8 mouse cellular contexts compared by ENCODE assay signal in genomic region chrX:42148788-42149556, GRCm38 (mm10). TPM values are rescaled to one million over a fixed set of nuclear protein-coding genes. Genes with fewer than 3 reads are reported as not detected.
DNase-seq lines count a peak whose midpoint lies in the region; ATAC-seq and TF ChIP-seq lines count a peak whose summit lies in the region.

Gene Stag2, plus strand, starts transcription at chrX:42149317.

- peak; percentile 72 for TF ChIP-seq CTCF in heart, adult 2 months (IDR thresholded peaks at IDR 0.05)
- TF ChIP-seq CTCF in midbrain, postnatal 0 days (IDR thresholded peaks at IDR 0.05) = peak; percentile 77

- intact Hi-C loops in heart, adult 2 months (cut with DNase I) = loop anchor here (1.0 to 5.0 kb wide), 2 partner anchors 37 to 116 kb away; no protein-coding TSS in a partner anchor

- no peaks in the 10 kb centered on the region for H3K9me3 ChIP-seq in embryonic facial prominence, embryonic 13.5 days
- no peaks in the 10 kb centered on the region for H3K9me3 ChIP-seq in limb, embryonic 15.5 days
- no peaks in the 10 kb centered on the region for H3K9me3 ChIP-seq in midbrain, postnatal 0 days (ENCODE audit: low read length)

- peak; percentile 86 for DNase-seq in 416B (ENCODE audit: low read depth)
- peak; percentile 72 to 79 for DNase-seq in adrenal gland, postnatal 4 days (ENCODE audit: low spot score in 2 of 2)
- peak; percentile 91 to 94 for DNase-seq in heart, adult 2 months
- DNase-seq in kidney, adult 8-10 months = peak; percentile 83 to 84
- DNase-seq in midbrain, postnatal 0 days (ENCODE audit: low spot score) = peak; percentile 89
- DNase-seq in spleen, postnatal 14 days (ENCODE audit: low spot score in 2 of 2) = peak; percentile 75 to 84

- TF ChIP-seq POLR2A in heart, adult 2 months (IDR thresholded peaks at IDR 0.05; ENCODE audit: insufficient read depth, low read depth, low read length) = peak; percentile 44; the same call in 1 of the 2 replicates

- H3K4me2 ChIP-seq in embryonic facial prominence, embryonic 13.5 days = peak within 1 kb of the TSS; percentile 56
- H3K4me2 ChIP-seq in limb, embryonic 15.5 days = peak within 1 kb of the TSS; percentile 44
- H3K4me2 ChIP-seq in midbrain, postnatal 0 days (ENCODE audit: low read depth, low read length, poor library complexity, severe bottlenecking) = peak within 1 kb of the TSS; percentile 44

- peak within 1 kb of the TSS; percentile 56 for H3K4me3 ChIP-seq in embryonic facial prominence, embryonic 13.5 days
- H3K4me3 ChIP-seq in heart, adult 2 months = peak within 1 kb of the TSS; percentile 63
- H3K4me3 ChIP-seq in limb, embryonic 15.5 days = peak within 1 kb of the TSS; percentile 56
- peak within 1 kb of the TSS; percentile 62 for H3K4me3 ChIP-seq in midbrain, postnatal 0 days (ENCODE audit: low read depth, low read length)

- 22% methylated on average over 76 of the region's 76 CpGs for WGBS in embryonic facial prominence, embryonic 13.5 days
- 11% methylated on average over 60 of the region's 76 CpGs for WGBS in heart, adult 2 months
- WGBS in limb, embryonic 15.5 days = 16% methylated on average over 74 of the region's 76 CpGs
- 25% methylated on average over 41 of the region's 76 CpGs for WGBS in midbrain, postnatal 0 days

- no peak for TF ChIP-seq EP300 in heart, adult 2 months (IDR thresholded peaks at IDR 0.05; ENCODE audit: insufficient read depth, low read depth, low read length)

- peaks cover 3% of the 10 kb centered on the region; the same call in 1 of the 2 replicates for H3K4me1 ChIP-seq in embryonic facial prominence, embryonic 13.5 days
- no peaks in the 10 kb centered on the region; the same call in 1 of the 2 replicates for H3K4me1 ChIP-seq in heart, adult 2 months (ENCODE audit: control insufficient read depth, insufficient read depth, low read length)
- H3K4me1 ChIP-seq in limb, embryonic 15.5 days = peaks cover 2% of the 10 kb centered on the region; the same call in 1 of the 2 replicates
- no peaks in the 10 kb centered on the region; the same call in 1 of the 2 replicates for H3K4me1 ChIP-seq in midbrain, postnatal 0 days (ENCODE audit: insufficient read depth, low read length)

- H3K27me3 ChIP-seq in embryonic facial prominence, embryonic 13.5 days = no peaks in the 10 kb centered on the region
- H3K27me3 ChIP-seq in heart, adult 2 months (ENCODE audit: control insufficient read depth, insufficient read depth, low read length) = no peaks in the 10 kb centered on the region
- H3K27me3 ChIP-seq in limb, embryonic 15.5 days = no peaks in the 10 kb centered on the region
- H3K27me3 ChIP-seq in midbrain, postnatal 0 days (ENCODE audit: insufficient read depth, low read length) = no peaks in the 10 kb centered on the region

- H3K9ac ChIP-seq in embryonic facial prominence, embryonic 13.5 days = peak within 1 kb of the TSS; percentile 95
- peak within 1 kb of the TSS; percentile 100 for H3K9ac ChIP-seq in heart, adult 2 months (ENCODE audit: low read depth, low read length)
- H3K9ac ChIP-seq in limb, embryonic 15.5 days = peak within 1 kb of the TSS; percentile 79
- H3K9ac ChIP-seq in midbrain, postnatal 0 days (replicated peaks; ENCODE audit: low read length, poor library complexity, severe bottlenecking) = peak within 1 kb of the TSS; percentile 87

- ATAC-seq in embryonic facial prominence, embryonic 13.5 days (ENCODE audit: insufficient number of reproducible peaks, insufficient read depth, low FRiP score, low TSS enrichment, low read depth) = peak; percentile 83
- peak; percentile 77 for ATAC-seq in limb, embryonic 15.5 days (ENCODE audit: insufficient number of reproducible peaks, low FRiP score, low TSS enrichment, low read depth)
- ATAC-seq in midbrain, postnatal 0 days (ENCODE audit: low FRiP score) = peak; percentile 87

- no peaks in the 10 kb centered on the region for H3K36me3 ChIP-seq in embryonic facial prominence, embryonic 13.5 days
- no peaks in the 10 kb centered on the region; the same call in 1 of the 2 replicates for H3K36me3 ChIP-seq in heart, adult 2 months (ENCODE audit: control insufficient read depth, insufficient read depth, low read length)
- H3K36me3 ChIP-seq in limb, embryonic 15.5 days = no peaks in the 10 kb centered on the region
- no peaks in the 10 kb centered on the region for H3K36me3 ChIP-seq in midbrain, postnatal 0 days (ENCODE audit: insufficient read depth, low read length)

- peak within 1 kb of the TSS; percentile 99 for H3K27ac ChIP-seq in embryonic facial prominence, embryonic 13.5 days
- H3K27ac ChIP-seq in heart, adult 2 months = peak within 1 kb of the TSS; percentile 99
- H3K27ac ChIP-seq in limb, embryonic 15.5 days = peak within 1 kb of the TSS; percentile 99
- H3K27ac ChIP-seq in midbrain, postnatal 0 days (ENCODE audit: low read depth, low read length) = peak within 1 kb of the TSS; percentile 99

- H3K79me2 ChIP-seq in heart, adult 2 months (replicated peaks; ENCODE audit: control insufficient read depth, insufficient read depth, low read length) = no peaks in the 10 kb centered on the region

RNA-seq across cellular contexts. Expression of gene Stag2, which starts in this region (rescaled TPM):
- 10 to 100 TPM; 91.4 to 96.6 TPM for total RNA-seq in adrenal gland, postnatal 4 days (2021)
- polyA plus RNA-seq in embryonic facial prominence, embryonic 13.5 days (2015; fragmentation: Nextera tagmentation; extraction: Ambion mirVana) = 42.9 and 48.5 TPM in 2 replicates
- 10 to 100 TPM; 38.2 to 41.8 TPM for total RNA-seq in heart, adult 2 months (2021)
- 5.6 and 13.2 TPM in 2 replicates for polyA plus RNA-seq in heart, adult 2 months (2012; rRNA removed)
- polyA plus RNA-seq in limb, embryonic 15.5 days (2015; fragmentation: Nextera tagmentation; extraction: Ambion mirVana) = 37.5 and 42.1 TPM in 2 replicates
- 48.8 and 51.6 TPM in 2 replicates for total RNA-seq in midbrain, postnatal 0 days (2014; rRNA removed)
- 12.2 and 13.0 TPM in 2 replicates for polyA plus RNA-seq in midbrain, postnatal 0 days (2015; fragmentation: Nextera tagmentation; extraction: Ambion mirVana)

Comparison
In these comparisons a context has a peak if more than half of its experiments do, and no peak if none do; other contexts are left out.
1. Peak in every context shown above with its lines: DNase-seq, ATAC-seq, H3K4me3 ChIP-seq and H3K27ac ChIP-seq.